Mouse (Mus musculus) embryonic facial prominence, embryonic 10.5 days (tissue): ENCODE results near the gene Rph3a. TPM values are rescaled to one million over a fixed set of nuclear protein-coding genes. Genes with fewer than 3 reads are reported as not detected.
"Not testable (repeated sequence)": the region's sequence is repeated elsewhere in the genome, so short reads cannot be mapped to it uniquely, and the experiment has no call there.

Source experiments
- DNase-seq: peaks from one replicate; pipeline ENCODE4 v3.0.0-alpha.2; 2017; ENCODE audit warnings: low spot score
- H3K27ac ChIP-seq: fragments of 300-500 bp; sonication (generic); replicated peaks from 2 replicates; pipeline ENCODE4 v1.5.1; 2016; ENCODE audit warnings: mild to moderate bottlenecking
- H3K27me3 ChIP-seq: fragments of 300-500 bp; sonication (generic); replicated peaks from 2 replicates; pipeline ENCODE4 v1.6.1; 2016; ENCODE audit warnings: low read depth, mild to moderate bottlenecking; ENCODE audit not compliant: poor library complexity, severe bottlenecking
- H3K36me3 ChIP-seq: fragments of 300-500 bp; sonication (generic); replicated peaks from 2 replicates; pipeline ENCODE4 v1.6.1; 2016; ENCODE audit warnings: mild to moderate bottlenecking, moderate library complexity
- H3K4me1 ChIP-seq: fragments of 300-500 bp; sonication (generic); 2 replicates; pipeline ENCODE4 v1.6.1; 2016
- H3K4me3 ChIP-seq: fragments of 300-500 bp; sonication (generic); 2 replicates; pipeline ENCODE4 v1.5.1; 2016; ENCODE audit warnings: mild to moderate bottlenecking, moderate library complexity
- H3K9me3 ChIP-seq: fragments of 300-500 bp; sonication (generic); 2 replicates; pipeline ENCODE4 v1.6.1; 2016; ENCODE audit warnings: mild to moderate bottlenecking
- WGBS: fragments of 180-500 bp; shearing (Covaris S2); methylation state at CpG from one replicate; pipeline ENCODE4 v1.1.7; 2016; 5-methylcytosine and 5-hydroxymethylcytosine counted together
- polyA plus RNA-seq: library from polyadenylated mRNA; unstranded; fragments of >200 nt; fragmentation: Nextera tagmentation; extraction: Ambion mirVana; gene quantifications from 2 replicates; pipeline ENCODE4 v1.2.1, GENCODE M21; 2016

The Rph3a gene
- polyA plus RNA-seq, 1 experiment from 2014 or later: 0.20 TPM

DNA sequence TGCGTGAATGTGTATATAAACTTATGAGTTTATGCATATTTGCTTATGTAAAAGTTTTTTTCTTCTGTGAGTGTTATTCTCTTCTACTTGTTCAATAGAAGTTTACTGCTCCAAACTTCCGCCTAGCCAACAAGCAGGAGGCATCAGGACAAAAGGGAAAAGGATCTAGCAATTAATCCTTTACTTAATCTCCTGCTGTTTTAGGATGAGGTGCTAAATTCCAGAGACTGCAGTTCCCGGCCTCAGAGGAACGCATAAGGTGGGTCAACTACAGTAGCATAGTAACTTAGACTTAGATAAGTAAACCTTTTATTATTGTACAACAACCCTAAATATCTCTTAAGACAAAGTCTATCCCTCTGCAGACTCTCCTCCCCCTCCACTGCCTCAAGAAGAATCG, 75.9 kb downstream of the Rph3a start:
- Histone ChIP-seq H3K27ac (no peak overlapping the region), H3K9me3 (no peaks in the 10 kb centered on the region), H3K36me3 (no peaks in the 10 kb centered on the region), H3K4me3 (no peak overlapping the region), H3K4me1 (0 out of 2 replicates have a peak, but pooled peaks cover 4% of the 10 kb centered on the region), H3K27me3 (no peaks in the 10 kb centered on the region)
- 27% methylated on average over 5 of the region's 5 CpGs for WGBS
- DNase-seq: no peak

DNA sequence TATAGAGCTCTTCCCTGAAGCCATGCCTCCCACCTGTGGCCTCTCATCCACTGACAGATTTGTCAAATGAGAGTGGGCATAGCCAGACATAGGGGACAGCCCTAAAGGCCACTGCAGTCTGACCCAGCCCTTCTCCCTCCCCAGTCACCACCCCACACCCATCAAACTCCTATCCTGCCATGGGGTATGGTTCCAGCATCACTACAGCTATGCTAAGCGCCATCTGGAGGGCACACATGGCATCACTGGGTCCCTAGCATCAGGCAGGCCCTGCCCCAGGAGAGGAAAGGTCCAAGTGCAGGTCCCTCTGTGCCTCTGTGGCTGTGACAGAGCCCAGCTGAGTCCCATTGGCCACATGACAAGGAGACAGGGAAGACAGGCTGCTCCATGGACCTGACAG, 82.9 kb downstream of the Rph3a start:
- H3K27ac ChIP-seq: no peak overlapping the region
- no peak for DNase-seq
- no peaks in the 10 kb centered on the region for H3K36me3 ChIP-seq
- H3K27me3 ChIP-seq: no peaks in the 10 kb centered on the region
- WGBS: 4% methylated on average over 1 of the region's 1 CpGs
- H3K4me3 ChIP-seq: no peak overlapping the region
- no peaks in the 10 kb centered on the region for H3K9me3 ChIP-seq
- no peaks in the 10 kb centered on the region for H3K4me1 ChIP-seq

DNA sequence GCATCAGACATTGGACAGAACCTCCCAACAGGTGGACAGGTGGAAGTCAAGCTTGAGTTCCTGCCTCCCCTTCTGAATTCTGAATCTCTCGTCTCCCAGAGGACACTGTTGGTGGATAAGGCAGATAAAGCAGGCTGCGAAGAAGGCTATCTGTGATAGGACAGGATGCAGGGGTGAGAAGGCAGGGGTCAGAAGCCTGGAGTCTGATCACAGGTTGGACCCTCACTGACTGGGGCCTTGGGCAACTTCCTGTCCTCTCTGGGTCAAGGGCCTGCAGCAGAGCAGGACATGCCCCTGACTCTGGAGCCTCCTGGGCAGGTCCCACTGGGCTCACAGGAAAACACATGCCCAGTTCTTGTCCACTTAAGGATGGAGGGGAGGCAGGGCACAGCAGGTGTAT, 83.6 kb downstream of the Rph3a start:
- H3K4me3 ChIP-seq, H3K27ac ChIP-seq, H3K9me3 ChIP-seq, H3K27me3 ChIP-seq, H3K4me1 ChIP-seq, DNase-seq, H3K36me3 ChIP-seq: not testable (repeated sequence)
- 76% methylated on average over 2 of the region's 2 CpGs for WGBS

DNA sequence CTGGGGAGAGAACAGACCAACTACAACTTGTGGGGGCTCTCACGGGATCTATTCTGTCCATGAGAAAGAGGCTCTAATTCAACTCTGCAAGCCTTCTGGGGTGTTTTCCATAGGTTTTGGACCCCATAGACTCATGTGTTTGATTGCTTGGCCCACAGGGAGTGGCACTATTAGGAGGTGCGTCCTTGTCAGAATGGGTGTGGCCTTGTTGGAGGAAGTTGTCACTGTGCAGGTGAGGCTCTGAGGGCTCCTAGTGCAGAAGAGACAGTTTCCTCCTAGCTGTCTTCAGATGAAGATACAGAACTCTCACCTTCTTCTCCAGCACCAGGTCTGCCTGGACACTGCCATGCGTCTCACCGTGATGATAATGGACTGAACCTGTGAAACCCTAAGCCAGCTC, 85.4 kb downstream of the Rph3a start:
- not testable (repeated sequence) for H3K27ac ChIP-seq, DNase-seq, H3K9me3 ChIP-seq, H3K27me3 ChIP-seq, H3K4me1 ChIP-seq, H3K36me3 ChIP-seq, H3K4me3 ChIP-seq
- WGBS: 86% methylated on average over 4 of the region's 4 CpGs

DNA sequence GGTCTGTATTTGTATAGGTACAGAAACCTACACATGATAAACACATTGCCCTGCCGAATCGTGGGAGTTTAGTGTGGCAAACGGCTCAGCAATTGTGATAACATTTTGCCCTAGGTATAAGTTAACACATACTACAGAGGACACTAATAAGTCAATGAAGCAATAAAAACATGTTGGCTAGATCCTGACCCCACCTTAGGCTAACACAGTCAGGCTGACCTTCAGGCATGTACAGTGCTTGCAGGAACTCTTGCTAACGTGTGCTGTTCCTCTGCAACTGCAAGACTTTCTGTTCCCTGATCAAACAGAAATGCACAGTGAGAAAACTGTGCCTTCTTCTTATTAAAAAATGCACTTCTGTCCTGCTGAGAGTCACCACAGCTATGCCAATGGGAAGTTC, 85.9 kb downstream of the Rph3a start:
- H3K4me3 ChIP-seq: no peak overlapping the region
- no peaks in the 10 kb centered on the region for H3K27me3 ChIP-seq
- no peak for DNase-seq
- no peak overlapping the region for H3K27ac ChIP-seq
- no peaks in the 10 kb centered on the region for H3K9me3 ChIP-seq
- H3K4me1 ChIP-seq: no peaks in the 10 kb centered on the region
- 85% methylated on average over 4 of the region's 4 CpGs for WGBS
- H3K36me3 ChIP-seq: no peaks in the 10 kb centered on the region

DNA sequence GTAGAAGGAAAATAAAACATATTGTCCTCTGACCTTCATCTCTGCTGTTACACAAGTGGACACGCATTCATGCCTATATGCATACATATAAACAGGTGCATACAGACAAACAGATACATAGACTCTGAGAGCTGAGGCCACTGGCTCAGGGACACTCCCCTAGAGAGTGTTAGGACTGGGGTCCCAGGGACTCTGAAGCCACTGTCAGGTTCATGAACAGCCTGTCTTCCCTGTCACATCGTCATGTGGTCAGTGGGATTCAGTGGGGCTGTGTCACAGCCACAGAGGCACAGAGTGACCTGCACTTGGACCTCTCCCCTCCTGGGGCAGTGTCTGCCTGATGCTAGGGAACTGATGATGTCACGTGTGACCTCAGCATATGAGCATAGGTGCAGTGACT, 89.6 kb downstream of the Rph3a start:
- Histone ChIP-seq H3K4me1 (no peaks in the 10 kb centered on the region), H3K27me3 (no peaks in the 10 kb centered on the region), H3K27ac (no peak overlapping the region), H3K4me3 (no peak overlapping the region), H3K36me3 (no peaks in the 10 kb centered on the region), H3K9me3 (no peaks in the 10 kb centered on the region)
- DNase-seq: no peak
- 78% methylated on average over 3 of the region's 3 CpGs for WGBS

DNA sequence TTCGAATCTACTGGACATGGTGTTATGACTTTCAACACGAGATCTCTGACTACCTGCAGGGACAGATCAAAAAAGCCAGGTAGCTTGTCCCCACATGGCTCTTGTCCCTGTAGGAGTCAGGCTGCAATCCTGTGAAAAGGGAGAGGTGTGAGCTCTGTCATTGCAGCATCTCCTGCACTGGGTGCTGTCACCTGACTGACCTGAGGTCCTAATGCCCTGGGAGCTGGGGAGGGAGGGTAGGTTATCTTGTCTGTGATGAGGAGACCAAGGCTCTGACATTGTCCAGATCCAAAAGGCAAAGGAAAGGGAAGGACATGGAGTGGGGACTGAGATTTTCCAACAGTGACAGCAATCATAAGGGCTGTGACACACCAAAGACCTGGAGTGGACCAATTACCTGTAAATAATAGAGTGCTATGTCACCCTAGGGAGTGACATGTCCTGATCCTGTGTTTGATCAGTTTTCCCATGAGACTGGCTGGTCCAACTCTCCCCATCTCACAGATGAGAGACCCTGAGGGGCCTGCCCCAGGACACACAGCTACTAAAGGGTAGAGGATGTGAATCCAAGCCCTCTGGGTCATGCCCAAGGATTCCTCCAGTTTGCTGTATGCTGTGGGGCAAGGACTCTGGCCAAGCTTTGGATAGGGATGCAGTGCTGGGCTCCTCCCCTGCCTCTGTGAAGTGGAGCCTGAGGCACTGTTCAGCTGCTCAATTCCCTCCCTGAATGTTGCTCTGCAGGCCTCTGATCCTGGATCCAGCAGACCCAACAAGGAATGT, 90.5 kb downstream of the Rph3a start:
- not testable (repeated sequence) for H3K27ac ChIP-seq, H3K36me3 ChIP-seq, H3K4me1 ChIP-seq, H3K9me3 ChIP-seq, H3K27me3 ChIP-seq, DNase-seq, H3K4me3 ChIP-seq
- 68% methylated on average over 2 of the region's 2 CpGs for WGBS

DNA sequence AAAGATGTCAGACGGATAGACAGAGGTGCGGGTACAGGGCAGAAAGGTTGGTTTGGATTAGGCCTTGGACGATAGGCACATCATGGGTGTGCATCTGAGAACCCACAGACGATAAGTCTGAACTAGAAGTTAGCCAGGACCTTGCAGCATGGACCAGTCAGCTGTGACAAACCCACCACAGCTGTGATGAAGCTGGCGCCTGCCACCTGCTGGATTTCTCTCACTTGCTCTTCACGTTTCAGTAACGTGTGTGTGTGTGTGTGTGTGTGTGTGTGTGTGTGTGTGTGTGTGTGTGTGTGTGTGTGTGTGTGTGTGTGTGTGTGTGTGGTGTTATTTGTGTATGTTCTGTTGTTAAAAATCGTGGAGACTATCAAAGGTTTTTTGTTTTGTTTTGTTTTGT, 95.7 kb downstream of the Rph3a start, which contains the start of gene Oas1d:
Gene Oas1d (plus strand): TSS at position 333 of the 400 bp plus-strand sequence.
- not testable (repeated sequence) for H3K9me3 ChIP-seq, H3K27me3 ChIP-seq, DNase-seq, H3K27ac ChIP-seq, H3K4me1 ChIP-seq, H3K36me3 ChIP-seq, H3K4me3 ChIP-seq
- WGBS: 53% methylated on average over 8 of the region's 8 CpGs

DNA sequence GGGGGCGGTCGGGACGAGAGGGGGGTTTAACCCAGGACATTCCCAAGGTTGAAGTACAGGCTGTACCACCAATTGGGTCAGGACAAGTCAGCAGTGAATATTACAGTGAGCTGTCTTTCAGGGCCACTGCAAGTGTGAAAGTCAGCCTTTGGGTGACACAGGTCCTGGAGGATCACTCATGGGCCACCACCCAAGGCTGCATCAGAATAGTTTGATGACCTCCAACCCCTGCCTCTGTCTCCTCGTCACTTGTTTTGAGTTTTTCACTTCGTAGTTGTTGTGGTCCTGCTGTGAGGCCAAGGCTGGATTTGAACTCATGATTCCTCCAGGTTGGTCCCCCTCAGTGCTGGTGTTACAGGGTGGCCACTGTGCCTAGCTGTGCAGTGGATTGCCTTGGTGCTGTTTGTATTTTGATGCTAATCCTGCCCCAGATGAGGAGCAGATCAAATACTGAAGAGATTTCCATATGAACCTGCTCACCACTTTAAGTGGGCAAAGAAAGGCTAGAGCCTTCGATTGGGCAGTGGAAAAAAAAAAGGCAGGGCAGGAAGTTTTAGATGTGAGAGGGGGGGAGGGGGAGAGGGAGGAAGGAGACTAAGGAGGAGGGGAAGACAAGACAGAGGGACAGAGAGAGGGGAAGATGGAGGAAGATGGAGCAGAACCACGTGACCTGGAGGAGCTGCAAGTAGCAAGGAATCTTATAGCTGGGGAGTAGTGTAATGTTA, 101.5 kb downstream of the Rph3a start:
- 56% methylated on average over 7 of the region's 7 CpGs for WGBS
- Histone ChIP-seq H3K4me3 (no peak overlapping the region), H3K36me3 (no peaks in the 10 kb centered on the region), H3K27me3 (no peaks in the 10 kb centered on the region), H3K4me1 (peaks cover 3% of the 10 kb centered on the region; the same call in 1 of the 2 replicates), H3K27ac (no peak overlapping the region), H3K9me3 (no peaks in the 10 kb centered on the region)
- no peak for DNase-seq

DNA sequence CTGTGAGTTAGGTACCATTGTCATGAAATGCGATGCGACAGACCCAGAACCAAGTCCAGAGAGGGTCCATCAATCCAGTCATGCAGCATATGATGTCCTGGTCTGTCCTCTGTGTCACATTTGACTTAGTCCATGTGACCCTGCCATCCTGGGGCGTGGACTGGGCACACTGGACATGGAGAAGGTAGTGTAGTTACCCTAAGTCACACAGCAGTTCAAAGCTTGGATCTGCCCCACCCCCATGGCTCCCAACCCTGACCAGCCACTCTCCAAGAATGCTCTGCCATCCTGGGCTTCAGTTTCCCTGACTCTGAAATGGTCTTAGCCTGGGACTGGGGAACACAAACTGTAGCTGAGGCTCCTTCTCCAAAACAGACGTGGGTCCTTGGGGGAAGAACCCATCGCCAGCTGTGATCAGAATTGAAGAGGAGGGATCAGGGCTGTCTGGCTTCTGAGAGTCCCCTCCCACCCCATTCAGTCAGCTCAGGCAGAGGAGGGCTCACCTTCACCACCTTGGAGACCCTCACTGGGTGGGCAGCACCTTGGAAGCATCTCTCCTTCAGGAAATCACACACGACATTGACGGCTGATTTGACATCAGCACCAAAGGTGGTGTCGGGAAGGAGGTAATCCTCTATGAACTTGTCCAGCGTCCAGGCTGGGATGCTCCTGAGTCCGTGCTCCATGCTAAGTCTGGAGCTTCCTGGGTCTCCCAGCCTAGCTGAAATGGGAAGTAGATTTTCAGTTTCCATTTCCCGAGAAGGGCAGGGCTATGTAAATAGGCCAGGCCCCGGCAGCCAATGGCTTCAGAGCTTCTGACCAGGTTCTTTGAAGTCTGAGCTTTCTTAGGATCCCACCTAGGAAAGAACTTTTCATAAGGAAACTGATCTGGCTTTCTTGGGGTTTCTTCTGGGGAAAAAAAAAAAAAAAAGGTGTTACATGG, 102.8 kb downstream of the Rph3a start, which contains the start of gene Oas1a:
Gene Oas1a (minus strand): TSS at position 731 of the 943 bp plus-strand sequence.
- DNase-seq, H3K4me3 ChIP-seq, H3K27ac ChIP-seq, H3K36me3 ChIP-seq, H3K9me3 ChIP-seq, H3K4me1 ChIP-seq, H3K27me3 ChIP-seq: not testable (repeated sequence)
- WGBS: 34% methylated on average over 10 of the region's 12 CpGs

DNA sequence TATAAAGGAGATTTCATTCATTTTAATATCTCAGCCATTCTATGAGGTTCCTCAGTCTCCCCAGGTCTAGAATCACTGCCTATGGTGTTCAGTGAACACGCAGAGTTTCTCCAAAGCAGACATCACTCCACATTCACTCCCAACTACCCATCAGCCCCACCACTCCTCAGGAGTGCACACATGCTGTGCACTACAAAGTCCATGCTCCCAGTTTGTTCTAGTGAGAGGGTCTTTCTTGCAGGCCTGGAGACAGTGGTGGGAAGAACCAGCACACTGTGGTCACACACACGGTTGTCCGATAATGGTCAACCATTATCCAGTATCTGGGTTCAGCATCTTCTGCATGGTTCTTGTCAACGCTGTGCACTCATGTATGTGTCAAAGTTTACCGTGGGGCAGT, 107.8 kb downstream of the Rph3a start:
- WGBS: 93% methylated on average over 5 of the region's 5 CpGs
- no peak overlapping the region for H3K4me3 ChIP-seq
- H3K4me1 ChIP-seq: peaks cover 3% of the 10 kb centered on the region; the same call in 1 of the 2 replicates
- no peak overlapping the region for H3K27ac ChIP-seq
- H3K36me3 ChIP-seq: no peaks in the 10 kb centered on the region
- H3K9me3 ChIP-seq: no peaks in the 10 kb centered on the region
- DNase-seq: no peak
- H3K27me3 ChIP-seq: no peaks in the 10 kb centered on the region

DNA sequence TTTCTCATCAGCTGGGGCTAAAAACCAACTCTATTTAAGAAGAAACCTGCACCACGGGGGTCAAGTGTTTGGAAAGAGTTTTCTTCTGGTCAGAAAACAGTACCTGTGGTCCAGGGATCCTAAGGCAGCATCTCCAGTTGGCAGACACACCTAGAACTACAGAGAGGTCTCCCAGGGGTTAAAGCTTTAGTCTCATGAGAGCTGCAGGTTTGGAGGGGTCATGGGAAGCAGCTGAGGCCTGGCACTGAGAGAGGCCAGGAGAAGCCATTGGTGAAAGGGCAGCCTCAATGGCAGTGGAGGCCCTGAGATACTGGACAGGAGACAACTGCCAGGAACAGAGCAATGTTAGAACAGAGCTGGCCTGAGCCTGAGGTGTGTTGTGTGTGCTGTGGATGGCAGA, 109.2 kb downstream of the Rph3a start:
- no peaks in the 10 kb centered on the region for H3K9me3 ChIP-seq
- WGBS: 60% methylated on average over 1 of the region's 1 CpGs

More for the DNA sequence above, 109.2 kb downstream of the Rph3a start:
- Histone ChIP-seq H3K4me1 (no peaks in the 10 kb centered on the region), H3K4me3 (no peak overlapping the region), H3K36me3 (no peaks in the 10 kb centered on the region), H3K27me3 (no peaks in the 10 kb centered on the region), H3K27ac (no peak overlapping the region)
- no peak for DNase-seq
